Mouse (Mus musculus) lung, embryonic 16.5 days (tissue): ENCODE measurements around the gene Epas1. TPM values are rescaled to one million over a fixed set of nuclear protein-coding genes. Genes with fewer than 3 reads are reported as not detected.

Experiments used
- ATAC-seq: fragments of 200-750 bp; cut with Nextera tagmentation; 2 replicates; pipeline ENCODE4 v1.8.0; 2017; ENCODE audit warnings: low read depth, mild to moderate bottlenecking, moderate library complexity
- H3K27ac ChIP-seq: fragments of 300-500 bp; sonication (generic); 2 replicates; pipeline ENCODE4 v1.5.1; 2014; ENCODE audit warnings: mild to moderate bottlenecking, control low read depth, low read length
- H3K27me3 ChIP-seq: fragments of 300-500 bp; sonication (generic); 2 replicates; pipeline ENCODE4 v1.6.1; 2014; ENCODE audit warnings: low read depth, low read length, mixed read lengths; ENCODE audit not compliant: control insufficient read depth, insufficient read depth
- H3K36me3 ChIP-seq: fragments of 300-500 bp; sonication (generic); 2 replicates; pipeline ENCODE4 v1.6.1; 2014; ENCODE audit warnings: low read length; ENCODE audit not compliant: control insufficient read depth, insufficient read depth
- H3K4me1 ChIP-seq: fragments of 300-500 bp; sonication (generic); replicated peaks from 2 replicates; pipeline ENCODE4 v1.6.1; 2014; ENCODE audit warnings: low read length, mixed read lengths; ENCODE audit not compliant: control insufficient read depth, insufficient read depth
- H3K4me2 ChIP-seq: fragments of 300-500 bp; sonication (generic); 2 replicates; pipeline ENCODE4 v1.6.1; 2014; ENCODE audit warnings: low read depth, low read length, control low read depth
- H3K4me3 ChIP-seq: fragments of 300-500 bp; sonication (generic); 2 replicates; pipeline ENCODE4 v1.5.1; 2014; ENCODE audit warnings: mild to moderate bottlenecking, low read length, control low read depth
- H3K9ac ChIP-seq: fragments of 300-500 bp; sonication (generic); 2 replicates; pipeline ENCODE4 v1.6.1; 2014; ENCODE audit warnings: low read length, control low read depth
- H3K9me3 ChIP-seq: fragments of 300-500 bp; sonication (generic); 2 replicates; pipeline ENCODE4 v1.6.1; 2016; ENCODE audit warnings: low read length; ENCODE audit not compliant: control insufficient read depth
- WGBS: fragments of 180-500 bp; shearing (Covaris S2); extraction: QIAGEN DNeasy Blood & Tissue Kit; methylation state at CpG from one replicate; pipeline ENCODE4 v1.1.7; 2014; 5-methylcytosine and 5-hydroxymethylcytosine counted together
- polyA plus RNA-seq: library from polyadenylated mRNA; unstranded; fragments of >200 nt; fragmentation: Nextera tagmentation; extraction: Ambion mirVana; gene quantifications from 2 replicates; pipeline ENCODE4 v1.2.1, GENCODE M21; 2015

Gene Epas1
- polyA plus RNA-seq: 13.7 and 14.5 TPM in 2 replicates

GRCm38 (mm10) chr17:86753130-86753821, at the start of gene Epas1:
TSS of gene Epas1 (plus strand) at chr17:86753700.
- no peaks in the 10 kb centered on the region for H3K9me3 ChIP-seq
- under 1% methylated on average over 53 of the region's 60 CpGs for WGBS
- peak within 1 kb of the TSS; percentile 63 for H3K9ac ChIP-seq
- H3K27me3 ChIP-seq: peaks cover 26% of the 10 kb centered on the region
- H3K27ac ChIP-seq: peak within 1 kb of the TSS; percentile 67
- H3K4me1 ChIP-seq: peaks cover 17% of the 10 kb centered on the region
- peak within 1 kb of the TSS; percentile 83 for H3K4me2 ChIP-seq
- no peaks in the 10 kb centered on the region for H3K36me3 ChIP-seq
- H3K4me3 ChIP-seq: peak within 1 kb of the TSS; percentile 67
- peak; percentile 98 for ATAC-seq

GRCm38 (mm10) chr17:86705236-86705635, 48.3 kb upstream of the Epas1 start:
- Histone ChIP-seq H3K36me3 (no peaks in the 10 kb centered on the region), H3K9ac (no peak overlapping the region), H3K27ac (no peak overlapping the region), H3K4me3 (no peak overlapping the region), H3K27me3 (no peaks in the 10 kb centered on the region), H3K4me2 (no peak overlapping the region), H3K9me3 (no peaks in the 10 kb centered on the region), H3K4me1 (no peaks in the 10 kb centered on the region)
- ATAC-seq: no peak
- 78% methylated on average over 3 of the region's 3 CpGs for WGBS

- Histone ChIP-seq H3K27me3 (no peaks in the 10 kb centered on the region), H3K9me3 (no peaks in the 10 kb centered on the region), H3K27ac (no peak overlapping the region), H3K9ac (no peak overlapping the region), H3K36me3 (no peaks in the 10 kb centered on the region), H3K4me2 (no peak overlapping the region), H3K4me1 (no peaks in the 10 kb centered on the region), H3K4me3 (no peak overlapping the region)
- ATAC-seq: no peak
- 60% methylated on average over 1 of the region's 1 CpGs for WGBS
Measured at GRCm38 (mm10) chr17:86706467-86706866, 47.0 kb upstream of the Epas1 start.

GRCm38 (mm10) chr17:86709803-86710202, 43.7 kb upstream of the Epas1 start:
- ATAC-seq: no peak
- 85% methylated on average over 8 of the region's 8 CpGs for WGBS

GRCm38 (mm10) chr17:86710379-86710778, 43.1 kb upstream of the Epas1 start:
- ATAC-seq: no peak
- H3K36me3 ChIP-seq: no peaks in the 10 kb centered on the region
- 52% methylated on average over 8 of the region's 8 CpGs for WGBS
- H3K9ac ChIP-seq: no peak overlapping the region
- no peak overlapping the region for H3K4me3 ChIP-seq
- no peaks in the 10 kb centered on the region for H3K4me1 ChIP-seq
- H3K27ac ChIP-seq: no peak overlapping the region
- H3K27me3 ChIP-seq: no peaks in the 10 kb centered on the region
- H3K9me3 ChIP-seq: no peaks in the 10 kb centered on the region
- no peak overlapping the region for H3K4me2 ChIP-seq

More at GRCm38 (mm10) chr17:86709803-86710202, 43.7 kb upstream of the Epas1 start:
- Histone ChIP-seq H3K36me3 (no peaks in the 10 kb centered on the region), H3K9ac (no peak overlapping the region), H3K27ac (no peak overlapping the region), H3K27me3 (no peaks in the 10 kb centered on the region), H3K9me3 (no peaks in the 10 kb centered on the region), H3K4me3 (no peak overlapping the region), H3K4me1 (no peaks in the 10 kb centered on the region), H3K4me2 (no peak overlapping the region)

- Histone ChIP-seq H3K9me3 (no peaks in the 10 kb centered on the region), H3K4me3 (no peak overlapping the region), H3K4me1 (no peaks in the 10 kb centered on the region), H3K27ac (no peak overlapping the region), H3K36me3 (no peaks in the 10 kb centered on the region), H3K4me2 (no peak overlapping the region), H3K9ac (no peak overlapping the region), H3K27me3 (no peaks in the 10 kb centered on the region)
- no peak for ATAC-seq
- WGBS: 28% methylated on average over 5 of the region's 5 CpGs
Measured at GRCm38 (mm10) chr17:86711949-86712348, 41.6 kb upstream of the Epas1 start.

GRCm38 (mm10) chr17:86712601-86713000, 40.9 kb upstream of the Epas1 start:
- WGBS: 63% methylated on average over 8 of the region's 8 CpGs
- ATAC-seq: no peak
- H3K9ac ChIP-seq: no peak overlapping the region
- H3K4me3 ChIP-seq: no peak overlapping the region
- no peak overlapping the region for H3K27ac ChIP-seq
- no peaks in the 10 kb centered on the region for H3K9me3 ChIP-seq
- H3K27me3 ChIP-seq: no peaks in the 10 kb centered on the region
- no peaks in the 10 kb centered on the region for H3K4me1 ChIP-seq
- no peak overlapping the region for H3K4me2 ChIP-seq
- H3K36me3 ChIP-seq: no peaks in the 10 kb centered on the region

- Histone ChIP-seq H3K4me2 (no peak overlapping the region), H3K27me3 (no peaks in the 10 kb centered on the region), H3K9ac (no peak overlapping the region), H3K9me3 (no peaks in the 10 kb centered on the region), H3K36me3 (no peaks in the 10 kb centered on the region), H3K4me1 (no peaks in the 10 kb centered on the region), H3K27ac (no peak overlapping the region), H3K4me3 (no peak overlapping the region)
- ATAC-seq: peak; percentile 56; the same call in 1 of the 2 replicates
- 11% methylated on average over 8 of the region's 8 CpGs for WGBS
Measured at GRCm38 (mm10) chr17:86713591-86713990, 39.9 kb upstream of the Epas1 start.

GRCm38 (mm10) chr17:86724786-86725415, 28.6 kb upstream of the Epas1 start:
- ATAC-seq: no peak

More at GRCm38 (mm10) chr17:86724786-86725415, 28.6 kb upstream of the Epas1 start:
- 51% methylated on average over 8 of the region's 8 CpGs for WGBS
- H3K4me3 ChIP-seq: no peak overlapping the region
- H3K9me3 ChIP-seq: no peaks in the 10 kb centered on the region
- H3K9ac ChIP-seq: no peak overlapping the region
- no peaks in the 10 kb centered on the region for H3K36me3 ChIP-seq
- no peak overlapping the region for H3K4me2 ChIP-seq
- H3K27me3 ChIP-seq: no peaks in the 10 kb centered on the region
- H3K4me1 ChIP-seq: no peaks in the 10 kb centered on the region
- H3K27ac ChIP-seq: no peak overlapping the region
